Mouse (Mus musculus): ENCODE measurements around the gene Sema3a. TPM values are rescaled to one million over a fixed set of nuclear protein-coding genes. Genes with fewer than 3 reads are reported as not detected.
A peak's percentile ranks its signal among the peaks of the same experiment; 100 is the strongest.
"Not testable (repeated sequence)": the region's sequence is repeated elsewhere in the genome, so short reads cannot be mapped to it uniquely, and the experiment has no call there.

The Sema3a gene
- total RNA-seq, 2 experiments from 2014 or later = 4.6 to 4.8 TPM

DNA sequence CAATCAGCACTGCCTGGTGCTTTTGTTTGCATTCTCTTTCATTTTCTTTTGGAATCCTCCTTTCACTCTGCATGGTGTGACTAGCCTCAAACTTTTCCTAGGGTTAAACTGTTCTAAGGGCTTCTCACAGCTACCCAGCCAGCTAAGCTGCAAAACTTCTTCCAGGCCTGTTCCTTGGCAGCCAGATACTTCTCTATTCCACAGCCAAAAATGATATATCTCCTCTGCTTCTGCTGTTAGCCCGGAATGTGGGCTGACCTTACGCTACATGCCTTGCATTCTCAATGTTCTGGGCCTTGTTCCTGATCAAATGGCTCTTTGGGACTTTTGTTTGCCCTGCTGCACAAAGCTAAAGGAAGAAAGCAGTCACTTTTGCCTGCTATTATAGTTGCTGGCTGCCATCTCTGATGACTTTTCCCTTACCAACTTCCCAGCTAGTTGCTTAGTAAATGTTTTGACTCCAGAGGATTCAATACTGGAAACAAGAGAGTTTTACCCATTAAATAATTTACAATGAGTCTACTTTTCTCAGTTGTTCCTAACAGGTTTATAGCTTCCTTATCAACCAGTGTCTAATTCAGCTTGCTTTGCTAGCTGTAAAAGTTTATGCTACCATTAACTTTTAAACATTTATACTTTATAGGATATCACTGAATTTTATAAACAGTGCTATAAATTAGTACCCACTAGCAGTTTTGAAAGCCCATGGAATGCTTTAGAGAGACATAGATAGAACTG, 422.4 kb downstream of the Sema3a start:
- DNase-seq (ENCODE audit: low spot score in 2 of 2) = peak in 1 of 2 experiments; percentile 11

GRCm38 (mm10) chr5:13548210-13548554, 423.0 kb downstream of the Sema3a start:
- DNase-seq (ENCODE audit: low spot score in 2 of 2) = no peak

GRCm38 (mm10) chr5:13549080-13549479, 423.9 kb downstream of the Sema3a start:
- no peak for DNase-seq (ENCODE audit: low spot score in 2 of 2)

DNA sequence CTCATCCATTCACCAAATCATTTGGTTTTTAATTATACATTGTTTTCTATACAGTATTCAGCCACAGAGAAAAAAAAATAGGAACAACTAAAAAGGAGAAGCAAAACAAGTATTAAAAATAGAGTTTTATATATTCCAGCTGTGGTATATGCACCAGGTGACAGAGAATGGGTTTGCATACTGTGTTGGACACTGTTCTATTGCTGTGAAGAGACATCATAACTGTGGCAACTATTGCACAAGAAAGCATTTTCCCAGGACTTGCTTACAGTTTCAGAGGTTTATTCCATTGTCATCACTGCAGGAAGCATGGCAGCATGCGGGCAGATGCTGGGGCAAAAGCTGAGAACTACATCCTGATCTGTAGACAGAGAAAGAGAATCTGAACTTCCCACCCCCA, 425.7 kb downstream of the Sema3a start:
- DNase-seq (ENCODE audit: low spot score in 2 of 2) = no peak

DNA sequence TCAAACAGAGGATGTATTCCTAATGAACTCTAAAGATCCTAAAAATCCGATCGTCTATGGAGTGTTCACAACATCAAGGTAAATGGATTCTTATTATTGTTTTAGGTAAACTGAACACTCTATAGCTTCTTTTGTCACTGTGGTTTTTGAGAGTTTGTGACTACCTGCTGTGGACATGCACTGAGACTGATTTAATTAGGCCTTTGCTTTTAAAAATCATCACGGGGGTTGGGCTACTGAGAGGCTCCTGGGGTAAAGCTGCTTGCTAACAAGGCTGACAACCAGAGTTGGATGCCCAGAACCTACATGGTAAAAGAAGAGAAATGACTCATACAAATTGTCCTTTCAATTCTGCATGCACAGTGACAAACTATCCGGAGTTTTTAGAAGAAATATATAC, 432.0 kb downstream of the Sema3a start:
- DNase-seq (ENCODE audit: low spot score in 2 of 2) = no peak

DNA sequence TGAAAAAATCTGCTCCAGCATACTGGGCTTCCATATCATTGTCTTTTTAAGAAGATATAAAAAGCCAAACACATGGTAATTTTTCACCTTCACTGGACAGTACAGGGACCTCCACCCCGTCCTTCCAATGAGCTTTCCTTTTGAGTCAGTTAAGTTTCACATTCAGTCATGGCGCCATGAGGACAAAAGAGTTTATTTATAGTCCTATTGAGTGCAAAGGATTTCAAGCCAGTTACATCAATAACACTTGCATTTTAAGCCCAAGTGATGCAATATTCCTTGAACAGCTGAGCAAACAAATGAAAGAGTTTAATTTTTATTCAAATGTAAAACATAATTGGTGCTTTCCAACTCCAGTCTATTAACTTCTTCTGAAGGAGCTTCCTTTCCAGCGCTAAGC, 448.7 kb downstream of the Sema3a start:
- DNase-seq (ENCODE audit: low spot score in 2 of 2) = no peak

- no peak for DNase-seq (ENCODE audit: low spot score in 2 of 2)
Observed at GRCm38 (mm10) chr5:13579123-13579522, 453.9 kb downstream of the Sema3a start.

DNA sequence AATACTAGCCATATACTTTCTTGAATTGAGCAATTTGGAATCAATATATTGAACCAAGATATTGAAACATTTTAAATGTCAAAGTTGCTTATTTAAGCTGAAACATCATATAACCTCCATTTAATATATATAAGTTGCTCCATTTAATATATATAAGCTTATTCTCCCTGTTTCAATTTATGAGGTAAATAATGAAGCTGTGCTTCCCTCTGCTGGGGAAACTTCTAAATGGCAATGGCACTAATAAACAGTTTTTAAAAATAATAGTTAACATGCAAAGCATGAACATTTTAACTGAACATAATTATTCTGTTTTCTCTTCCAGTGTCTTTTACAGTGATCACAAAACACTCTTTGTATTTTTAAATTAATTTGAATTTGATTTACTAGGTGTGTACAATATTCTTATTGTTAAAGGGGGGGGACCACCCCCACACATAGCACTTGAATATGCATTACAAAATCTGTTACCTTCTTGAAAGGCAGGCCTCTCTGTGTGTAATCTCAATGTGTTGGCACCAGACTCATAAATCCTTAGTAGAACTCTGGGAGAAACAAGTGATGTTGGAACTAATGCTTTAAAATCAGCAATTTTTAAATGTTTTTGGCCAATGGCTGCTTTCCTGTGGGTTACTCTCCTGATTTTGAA, 460.5 kb downstream of the Sema3a start:
- peak; percentile 10 to 30 for DNase-seq (ENCODE audit: low spot score in 2 of 2)

GRCm38 (mm10) chr5:13594422-13594821, 469.2 kb downstream of the Sema3a start:
- DNase-seq (ENCODE audit: low spot score in 2 of 2) = no peak

DNA sequence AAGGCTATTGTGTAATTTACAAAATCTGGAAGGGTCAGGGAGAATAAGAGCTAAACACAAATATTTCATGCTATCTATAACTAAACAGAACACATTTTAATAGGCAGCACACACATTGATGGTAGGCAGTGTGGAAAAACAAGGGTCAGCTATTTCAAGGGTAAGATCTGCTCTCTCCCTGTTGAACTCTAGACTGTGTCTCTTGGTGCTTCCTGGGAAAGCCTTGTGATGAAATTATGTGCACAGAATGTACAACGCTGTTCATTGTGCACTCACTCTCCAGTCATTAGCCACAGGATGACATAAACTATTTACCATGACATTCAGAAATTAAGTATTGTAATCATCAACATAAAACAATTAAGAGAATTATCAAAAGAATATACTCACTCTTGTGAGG, 486.4 kb downstream of the Sema3a start:
- DNase-seq (ENCODE audit: low spot score in 2 of 2) = no peak

- no peak for DNase-seq (ENCODE audit: low spot score in 2 of 2)
Observed at GRCm38 (mm10) chr5:13612088-13612487, 486.9 kb downstream of the Sema3a start.

GRCm38 (mm10) chr5:13614575-13614974, 489.4 kb downstream of the Sema3a start:
- DNase-seq (ENCODE audit: low spot score in 2 of 2) = not testable (repeated sequence)

GRCm38 (mm10) chr5:13615907-13616306, 490.7 kb downstream of the Sema3a start:
- DNase-seq (ENCODE audit: low spot score in 2 of 2) = no peak

DNA sequence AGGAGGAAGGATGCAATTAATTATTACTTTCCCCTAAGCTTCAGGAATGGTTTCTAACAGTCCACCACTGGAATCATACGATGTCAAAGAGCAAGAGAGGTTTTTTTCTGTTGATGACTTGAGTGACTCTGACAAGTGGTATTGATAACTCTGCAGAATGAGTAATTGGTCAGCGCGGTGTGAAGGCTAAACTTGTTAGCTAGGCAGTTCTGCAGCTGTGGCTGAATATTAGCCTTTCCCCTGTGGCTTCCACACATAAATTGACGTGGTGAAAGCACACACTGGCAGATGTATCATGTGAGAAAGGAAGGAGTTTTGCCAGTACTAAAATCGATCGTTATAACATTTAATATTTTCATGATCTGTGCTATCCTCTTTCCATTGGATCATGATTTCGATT, 497.4 kb downstream of the Sema3a start:
- DNase-seq (ENCODE audit: low spot score in 2 of 2) = no peak

DNA sequence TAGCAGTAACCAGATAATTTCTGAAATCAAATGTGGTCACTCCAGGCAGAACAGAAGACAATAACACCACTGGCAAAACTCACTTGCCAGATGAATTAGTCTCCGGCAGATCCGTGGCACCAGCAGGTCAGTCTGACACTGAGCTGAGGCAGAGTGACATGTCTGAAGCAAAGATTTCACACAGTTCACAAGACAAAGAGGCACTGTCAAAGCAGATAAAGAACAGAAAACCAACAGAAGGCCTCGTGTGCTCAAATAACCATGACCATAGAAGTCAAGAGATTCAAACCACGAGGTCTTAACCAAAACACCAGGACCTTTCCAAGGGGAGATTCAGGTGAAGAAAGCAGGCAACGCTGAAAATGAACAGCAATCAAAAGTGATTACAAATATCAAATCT, 499.5 kb downstream of the Sema3a start:
- DNase-seq (ENCODE audit: low spot score in 2 of 2) = no peak

DNA sequence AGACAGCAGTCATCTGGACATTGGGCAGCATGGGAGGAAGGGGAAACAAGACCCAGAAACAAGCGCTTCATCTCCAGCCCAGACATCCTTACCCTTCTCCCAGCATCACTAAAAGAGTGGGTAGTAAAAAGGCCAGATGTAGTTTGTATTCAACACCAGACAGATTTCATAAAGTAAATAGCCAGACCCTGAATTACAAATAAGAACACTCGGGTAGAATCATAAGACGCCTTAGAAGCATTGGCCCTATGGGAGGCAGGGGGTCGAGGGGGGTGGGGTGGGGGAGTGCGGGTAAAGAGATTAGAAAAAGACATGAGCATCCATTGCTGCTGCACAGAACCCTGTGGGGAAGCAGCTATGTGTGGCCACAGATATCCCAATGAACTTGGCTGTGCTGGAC, 500.9 kb downstream of the Sema3a start:
- no peak for DNase-seq (ENCODE audit: low spot score in 2 of 2)

- DNase-seq (ENCODE audit: low spot score in 2 of 2) = peak; percentile 82 to 87
Observed at GRCm38 (mm10) chr5:13628606-13629311, 503.5 kb downstream of the Sema3a start.

GRCm38 (mm10) chr5:13629916-13630315, 504.7 kb downstream of the Sema3a start:
- no peak for DNase-seq (ENCODE audit: low spot score in 2 of 2)

DNA sequence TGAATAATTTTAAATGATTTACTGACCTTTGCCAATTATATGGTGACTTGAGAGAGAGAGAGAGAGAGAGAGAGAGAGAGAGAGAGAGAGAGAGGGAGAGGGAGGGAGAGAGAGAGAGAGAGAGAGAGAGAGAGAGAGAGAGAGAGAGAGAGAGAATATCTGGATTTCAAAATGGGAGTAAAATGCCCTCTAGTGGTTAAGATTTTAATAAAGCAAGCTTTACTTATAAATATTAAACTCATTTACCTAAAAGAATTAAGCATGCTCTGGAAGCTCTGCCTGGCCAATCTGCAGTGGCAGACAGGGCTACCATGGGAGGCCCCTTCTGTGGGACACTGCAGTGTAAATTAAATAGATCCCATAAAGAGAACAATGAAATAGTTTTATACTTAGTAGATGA, 505.5 kb downstream of the Sema3a start:
- DNase-seq (ENCODE audit: low spot score in 2 of 2) = no peak

- DNase-seq (ENCODE audit: low spot score in 2 of 2) = no peak
Observed at GRCm38 (mm10) chr5:13636237-13636636, 511.0 kb downstream of the Sema3a start.

Measured in layer of hippocampus, postnatal 10 days (tissue).